Mouse (Mus musculus) midbrain, embryonic 15.5 days (tissue): ENCODE results near the gene Ank2. TPM values are rescaled to one million over a fixed set of nuclear protein-coding genes. Genes with fewer than 3 reads are reported as not detected.
"Not testable (repeated sequence)": the region's sequence is repeated elsewhere in the genome, so short reads cannot be mapped to it uniquely, and the experiment has no call there.

Source experiments
- ATAC-seq: fragments of 200-750 bp; cut with Nextera tagmentation; replicated peaks from 2 replicates; pipeline ENCODE4 v1.8.0; 2017; ENCODE audit warnings: moderate TSS enrichment
- H3K27ac ChIP-seq: fragments of 300-500 bp; sonication (generic); 2 replicates; pipeline ENCODE4 v1.5.1; 2015; ENCODE audit warnings: mild to moderate bottlenecking, inconsistent platforms
- H3K27me3 ChIP-seq: fragments of 300-500 bp; sonication (generic); replicated peaks from 2 replicates; pipeline ENCODE4 v1.6.1; 2015; ENCODE audit warnings: inconsistent platforms
- H3K36me3 ChIP-seq: fragments of 300-500 bp; sonication (generic); replicated peaks from 2 replicates; pipeline ENCODE4 v1.6.1; 2015; ENCODE audit warnings: inconsistent platforms
- H3K4me1 ChIP-seq: fragments of 300-500 bp; sonication (generic); 2 replicates; pipeline ENCODE4 v1.6.1; 2015; ENCODE audit warnings: inconsistent platforms
- H3K4me2 ChIP-seq: fragments of 300-500 bp; sonication (generic); 2 replicates; pipeline ENCODE4 v1.6.1; 2015; ENCODE audit warnings: inconsistent platforms, mild to moderate bottlenecking, moderate library complexity
- H3K4me3 ChIP-seq: fragments of 300-500 bp; sonication (generic); 2 replicates; pipeline ENCODE4 v1.5.1; 2015; ENCODE audit warnings: mild to moderate bottlenecking, inconsistent platforms
- H3K9ac ChIP-seq: fragments of 300-500 bp; sonication (generic); 2 replicates; pipeline ENCODE4 v1.6.1; 2015; ENCODE audit warnings: mild to moderate bottlenecking, inconsistent platforms
- H3K9me3 ChIP-seq: fragments of 300-500 bp; sonication (generic); 2 replicates; pipeline ENCODE4 v1.6.1; 2016; ENCODE audit warnings: inconsistent platforms
- WGBS: fragments of 180-500 bp; shearing (Covaris S2); methylation state at CpG from one replicate; pipeline ENCODE4 v1.1.7; 2015; ENCODE audit warnings: mixed read lengths; 5-methylcytosine and 5-hydroxymethylcytosine counted together
- polyA plus RNA-seq: library from polyadenylated mRNA; unstranded; fragments of >200 nt; fragmentation: Nextera tagmentation; extraction: Ambion mirVana; gene quantifications from 2 replicates; pipeline ENCODE4 v1.2.1, GENCODE M21; 2015

The Ank2 gene
- polyA plus RNA-seq, 1 experiment from 2014 or later: 216 TPM

GRCm38 (mm10) chr3:127326355-127326754 is 172.8 kb downstream of the Ank2 start:
- no peaks in the 10 kb centered on the region for H3K27me3 ChIP-seq
- ATAC-seq: no peak
- no peaks in the 10 kb centered on the region for H3K4me1 ChIP-seq
- no peak overlapping the region for H3K4me2 ChIP-seq
- H3K4me3 ChIP-seq: no peak overlapping the region
- 87% methylated on average over 8 of the region's 8 CpGs for WGBS
- no peak overlapping the region for H3K9ac ChIP-seq
- no peaks in the 10 kb centered on the region for H3K36me3 ChIP-seq
- no peaks in the 10 kb centered on the region for H3K9me3 ChIP-seq
- no peak overlapping the region for H3K27ac ChIP-seq

- Histone ChIP-seq H3K36me3 (no peaks in the 10 kb centered on the region), H3K27ac (no peak overlapping the region), H3K27me3 (no peaks in the 10 kb centered on the region), H3K4me2 (no peak overlapping the region), H3K4me3 (no peak overlapping the region), H3K9ac (no peak overlapping the region), H3K9me3 (no peaks in the 10 kb centered on the region), H3K4me1 (no peaks in the 10 kb centered on the region)
- no peak; the same call in 1 of the 2 replicates for ATAC-seq
Measured at GRCm38 (mm10) chr3:127322870-127323269, 176.3 kb downstream of the Ank2 start.

- H3K9me3 ChIP-seq: no peaks in the 10 kb centered on the region
- no peak for ATAC-seq
- H3K9ac ChIP-seq: no peak overlapping the region
- no peaks in the 10 kb centered on the region for H3K4me1 ChIP-seq
- no peak overlapping the region for H3K4me3 ChIP-seq
- no peaks in the 10 kb centered on the region for H3K36me3 ChIP-seq
- WGBS: 85% methylated on average over 5 of the region's 5 CpGs
- no peak overlapping the region for H3K27ac ChIP-seq
- H3K4me2 ChIP-seq: no peak overlapping the region
- no peaks in the 10 kb centered on the region for H3K27me3 ChIP-seq
Measured at GRCm38 (mm10) chr3:127321645-127322044, 177.5 kb downstream of the Ank2 start.

- H3K9ac ChIP-seq, H3K4me2 ChIP-seq, H3K27ac ChIP-seq, H3K4me1 ChIP-seq, ATAC-seq, H3K4me3 ChIP-seq, H3K9me3 ChIP-seq, H3K36me3 ChIP-seq, H3K27me3 ChIP-seq: not testable (repeated sequence)
- 90% methylated on average over 5 of the region's 5 CpGs for WGBS
Measured at GRCm38 (mm10) chr3:127321031-127321430, 178.1 kb downstream of the Ank2 start.

- Histone ChIP-seq H3K9me3 (no peaks in the 10 kb centered on the region), H3K9ac (no peak overlapping the region), H3K36me3 (no peaks in the 10 kb centered on the region), H3K27me3 (no peaks in the 10 kb centered on the region), H3K4me3 (no peak overlapping the region), H3K4me2 (no peak overlapping the region), H3K4me1 (no peaks in the 10 kb centered on the region), H3K27ac (no peak overlapping the region)
- 92% methylated on average over 8 of the region's 8 CpGs for WGBS
- ATAC-seq: no peak
Measured at GRCm38 (mm10) chr3:127320311-127320710, 178.8 kb downstream of the Ank2 start.

- Histone ChIP-seq H3K9me3 (no peaks in the 10 kb centered on the region), H3K27ac (no peak overlapping the region), H3K4me3 (no peak overlapping the region), H3K9ac (no peak overlapping the region), H3K27me3 (no peaks in the 10 kb centered on the region), H3K4me2 (no peak overlapping the region), H3K36me3 (no peaks in the 10 kb centered on the region), H3K4me1 (no peaks in the 10 kb centered on the region)
- ATAC-seq: no peak
- WGBS: 60% methylated on average over 6 of the region's 6 CpGs
Measured at GRCm38 (mm10) chr3:127317641-127318040, 181.5 kb downstream of the Ank2 start.

GRCm38 (mm10) chr3:127316717-127317116 is 182.4 kb downstream of the Ank2 start:
- H3K9ac ChIP-seq: no peak overlapping the region
- no peaks in the 10 kb centered on the region for H3K27me3 ChIP-seq
- H3K36me3 ChIP-seq: no peaks in the 10 kb centered on the region
- H3K9me3 ChIP-seq: no peaks in the 10 kb centered on the region
- H3K4me2 ChIP-seq: no peak overlapping the region
- no peak overlapping the region for H3K27ac ChIP-seq
- no peak overlapping the region for H3K4me3 ChIP-seq
- ATAC-seq: 0 out of 2 replicates have a peak, but pooled peaks have one; percentile 30
- no peaks in the 10 kb centered on the region for H3K4me1 ChIP-seq
- 95% methylated on average over 2 of the region's 2 CpGs for WGBS

GRCm38 (mm10) chr3:127311521-127311920 is 187.6 kb downstream of the Ank2 start:
- Histone ChIP-seq H3K27ac (no peak overlapping the region), H3K9ac (no peak overlapping the region), H3K4me2 (no peak overlapping the region), H3K9me3 (no peaks in the 10 kb centered on the region), H3K4me1 (no peaks in the 10 kb centered on the region), H3K27me3 (no peaks in the 10 kb centered on the region), H3K4me3 (no peak overlapping the region), H3K36me3 (no peaks in the 10 kb centered on the region)
- 66% methylated on average over 6 of the region's 6 CpGs for WGBS
- no peak for ATAC-seq

GRCm38 (mm10) chr3:127310079-127310478 is 189.1 kb downstream of the Ank2 start:
- 80% methylated on average over 3 of the region's 3 CpGs for WGBS
- Histone ChIP-seq H3K27ac (no peak overlapping the region), H3K27me3 (no peaks in the 10 kb centered on the region), H3K4me2 (no peak overlapping the region), H3K36me3 (no peaks in the 10 kb centered on the region), H3K4me3 (no peak overlapping the region), H3K9me3 (no peaks in the 10 kb centered on the region), H3K4me1 (no peaks in the 10 kb centered on the region), H3K9ac (no peak overlapping the region)
- ATAC-seq: no peak

GRCm38 (mm10) chr3:127303957-127304553 is 195.1 kb downstream of the Ank2 start:
- ATAC-seq: peak; percentile 70; the same call in 1 of the 2 replicates
- 18% methylated on average over 6 of the region's 6 CpGs for WGBS
- H3K27ac ChIP-seq: peak overlapping the region; percentile 45; the same call in 1 of the 2 replicates

GRCm38 (mm10) chr3:127303041-127303440 is 196.1 kb downstream of the Ank2 start:
- Histone ChIP-seq H3K9ac (no peak overlapping the region), H3K27me3 (no peaks in the 10 kb centered on the region), H3K4me2 (no peak overlapping the region), H3K4me1 (peaks cover 21% of the 10 kb centered on the region), H3K36me3 (no peaks in the 10 kb centered on the region), H3K4me3 (no peak overlapping the region), H3K9me3 (no peaks in the 10 kb centered on the region), H3K27ac (0 out of 2 replicates have a peak overlapping the region, but pooled peaks have one; percentile 25)
- 72% methylated on average over 4 of the region's 4 CpGs for WGBS
- no peak for ATAC-seq

More at GRCm38 (mm10) chr3:127303957-127304553, 195.1 kb downstream of the Ank2 start:
- Histone ChIP-seq H3K4me3 (no peak overlapping the region), H3K4me2 (no peak overlapping the region), H3K27me3 (no peaks in the 10 kb centered on the region), H3K4me1 (peaks cover 21% of the 10 kb centered on the region), H3K9ac (no peak overlapping the region), H3K36me3 (no peaks in the 10 kb centered on the region), H3K9me3 (no peaks in the 10 kb centered on the region)

GRCm38 (mm10) chr3:127300790-127301189 is 198.4 kb downstream of the Ank2 start:
- no peaks in the 10 kb centered on the region for H3K27me3 ChIP-seq
- H3K9ac ChIP-seq: no peak overlapping the region
- no peak for ATAC-seq
- H3K36me3 ChIP-seq: no peaks in the 10 kb centered on the region
- no peaks in the 10 kb centered on the region for H3K9me3 ChIP-seq
- H3K4me1 ChIP-seq: peaks cover 25% of the 10 kb centered on the region
- H3K4me3 ChIP-seq: no peak overlapping the region
- H3K27ac ChIP-seq: 0 out of 2 replicates have a peak overlapping the region, but pooled peaks have one; percentile 34
- no peak overlapping the region for H3K4me2 ChIP-seq

- no peak overlapping the region for H3K4me2 ChIP-seq
- no peaks in the 10 kb centered on the region for H3K27me3 ChIP-seq
- H3K4me3 ChIP-seq: no peak overlapping the region
- peaks cover 39% of the 10 kb centered on the region for H3K4me1 ChIP-seq
- 81% methylated on average over 6 of the region's 6 CpGs for WGBS
- no peak for ATAC-seq
- H3K27ac ChIP-seq: peak overlapping the region; percentile 75; the same call in 1 of the 2 replicates
- H3K9me3 ChIP-seq: no peaks in the 10 kb centered on the region
- H3K36me3 ChIP-seq: no peaks in the 10 kb centered on the region
- H3K9ac ChIP-seq: no peak overlapping the region
Measured at GRCm38 (mm10) chr3:127295921-127296320, 203.2 kb downstream of the Ank2 start.
